Mouse (Mus musculus): ENCODE measurements around the gene Cd300ld5.
"Not testable (repeated sequence)": the region's sequence is repeated elsewhere in the genome, so short reads cannot be mapped to it uniquely, and the experiment has no call there.

Cd300ld5 gene

DNA sequence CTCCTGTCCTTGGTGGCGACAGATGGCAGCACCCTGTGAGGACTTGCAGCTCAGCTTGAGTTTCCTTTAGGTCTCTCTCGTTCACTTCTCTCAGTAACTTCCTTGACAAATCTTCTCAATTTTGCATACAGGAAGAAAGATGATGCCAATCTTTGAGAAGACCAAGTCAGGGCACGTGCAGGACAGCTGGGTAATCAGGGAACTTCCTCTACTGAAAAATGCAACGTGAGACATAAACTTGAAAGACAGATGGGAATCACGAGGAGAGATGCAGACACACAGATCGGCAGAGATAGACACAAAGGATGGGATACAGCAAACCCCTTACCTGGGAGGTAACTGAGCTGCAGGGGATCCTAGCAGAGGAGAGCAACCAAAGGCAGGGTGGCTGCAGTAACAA is at the start of gene Cd300ld5:
TSS of gene Cd300ld5 (minus strand) at position 101 of the 400 bp plus-strand sequence.
- DNase-seq (ENCODE audit: low spot score) = not testable (repeated sequence)

GRCm38 (mm10) chr11:115086213-115086612 is 48.6 kb upstream of the Cd300ld5 start:
- DNase-seq (ENCODE audit: low spot score) = no peak

- DNase-seq (ENCODE audit: low spot score) = no peak
Observed at GRCm38 (mm10) chr11:115085064-115085463, 47.5 kb upstream of the Cd300ld5 start.

DNA sequence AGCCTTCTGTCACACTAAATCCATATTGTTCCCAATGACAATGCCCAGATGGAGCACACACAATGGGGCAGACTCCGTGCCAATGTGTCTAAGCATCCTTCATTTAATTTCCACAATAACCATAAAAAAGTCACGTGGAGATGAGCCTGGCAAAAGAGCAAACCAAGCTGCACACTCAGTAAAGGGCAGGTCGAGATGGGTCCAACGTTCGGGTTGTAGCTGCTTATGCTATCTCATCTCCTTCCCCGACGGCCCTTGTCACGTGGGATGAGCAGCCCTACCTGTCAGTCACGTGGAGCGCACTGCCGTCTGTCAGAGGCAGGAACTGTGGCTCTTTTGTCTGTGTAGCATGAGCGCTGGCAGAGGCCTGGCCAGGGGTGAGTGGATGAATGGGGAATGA is 47.0 kb upstream of the Cd300ld5 start:
- no peak for DNase-seq (ENCODE audit: low spot score)

- peak; percentile 64 for DNase-seq (ENCODE audit: low spot score)
Observed at GRCm38 (mm10) chr11:115083376-115084139, 46.0 kb upstream of the Cd300ld5 start.

DNA sequence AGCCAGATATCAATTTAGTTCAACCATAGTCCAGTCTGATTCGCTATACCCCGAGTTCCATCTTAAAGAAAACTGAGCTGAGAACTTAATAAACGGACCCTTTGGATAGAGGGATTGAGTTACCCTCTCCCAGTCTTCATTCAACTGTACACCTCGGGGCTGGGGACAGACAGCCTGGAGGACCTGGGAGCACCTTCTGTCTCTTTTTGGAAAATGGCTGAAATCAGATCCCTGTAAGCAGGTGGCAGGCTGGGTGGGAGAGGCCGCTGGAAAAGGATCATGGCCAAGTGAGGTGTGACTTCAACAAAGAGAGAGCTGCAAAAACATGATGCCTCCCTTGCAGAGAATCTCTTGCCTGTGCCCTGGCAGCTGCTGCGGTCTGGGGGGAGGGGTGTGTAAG is 44.6 kb upstream of the Cd300ld5 start:
- no peak for DNase-seq (ENCODE audit: low spot score)

DNA sequence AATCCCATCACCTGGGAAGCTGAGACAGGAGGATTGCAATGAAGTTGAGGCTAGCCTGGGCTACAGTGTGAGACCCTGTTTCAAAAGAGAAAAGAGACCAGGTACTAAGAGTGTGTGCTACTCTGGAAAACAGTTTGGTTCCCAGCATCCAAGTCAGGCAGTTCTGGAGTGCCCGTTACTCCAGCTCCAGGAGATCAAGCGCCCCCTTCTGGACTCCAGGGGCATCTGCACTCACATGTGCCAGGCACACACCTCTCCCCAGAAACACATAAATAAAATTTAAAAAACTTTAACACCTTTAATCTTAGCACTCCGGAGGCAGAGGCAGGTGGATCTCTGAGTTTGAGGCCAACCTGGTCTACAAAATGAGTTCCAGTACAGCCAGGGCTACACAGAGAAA is 43.8 kb upstream of the Cd300ld5 start:
- DNase-seq (ENCODE audit: low spot score) = no peak

GRCm38 (mm10) chr11:115080886-115081285 is 43.3 kb upstream of the Cd300ld5 start:
- DNase-seq (ENCODE audit: low spot score) = peak; percentile 48

GRCm38 (mm10) chr11:115078680-115079079 is 41.1 kb upstream of the Cd300ld5 start:
- DNase-seq (ENCODE audit: low spot score) = no peak

DNA sequence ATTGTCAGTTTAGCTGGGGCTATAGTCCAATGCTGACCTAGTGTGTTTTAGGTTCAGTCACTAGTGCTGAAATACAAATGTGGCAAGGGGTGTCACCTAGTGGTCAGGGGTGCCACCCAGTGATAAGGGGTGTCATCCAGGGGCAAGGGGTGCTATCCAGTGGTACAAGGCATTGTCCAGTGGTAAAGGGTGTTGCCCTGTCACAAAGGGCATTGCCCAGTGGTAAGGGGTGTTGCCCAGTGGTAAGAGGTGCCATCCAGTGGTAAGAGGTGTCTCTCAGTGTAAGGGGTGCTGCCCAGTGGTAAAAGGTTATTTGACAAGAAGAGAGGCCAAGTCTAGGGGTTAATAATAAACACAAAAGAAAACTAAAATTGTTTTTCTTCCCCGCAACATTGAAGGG is 39.9 kb upstream of the Cd300ld5 start:
- DNase-seq (ENCODE audit: low spot score) = no peak

GRCm38 (mm10) chr11:115075859-115076258 is 38.3 kb upstream of the Cd300ld5 start:
- no peak for DNase-seq (ENCODE audit: low spot score)

DNA sequence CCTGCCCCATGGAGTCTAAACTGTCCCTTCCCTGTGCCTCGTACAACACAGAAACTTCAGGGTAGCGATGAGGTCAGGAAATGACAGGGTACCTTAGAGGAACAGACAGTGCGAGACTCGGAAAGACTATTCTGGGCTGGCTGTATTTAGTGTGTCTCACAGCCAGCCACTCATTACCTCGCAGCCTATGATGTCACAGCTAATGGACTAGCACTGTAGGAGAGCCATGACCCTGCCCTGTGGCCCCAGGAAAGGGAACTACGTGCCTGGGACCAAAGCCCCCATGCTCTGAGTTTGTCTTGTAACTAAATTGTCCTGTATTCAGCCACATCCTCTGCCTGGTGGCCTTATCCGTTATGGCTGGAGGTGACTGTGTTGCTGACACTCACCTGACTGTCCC is 37.8 kb upstream of the Cd300ld5 start:
- DNase-seq (ENCODE audit: low spot score) = no peak

GRCm38 (mm10) chr11:115073002-115073401 is 35.4 kb upstream of the Cd300ld5 start:
- DNase-seq (ENCODE audit: low spot score) = no peak

DNA sequence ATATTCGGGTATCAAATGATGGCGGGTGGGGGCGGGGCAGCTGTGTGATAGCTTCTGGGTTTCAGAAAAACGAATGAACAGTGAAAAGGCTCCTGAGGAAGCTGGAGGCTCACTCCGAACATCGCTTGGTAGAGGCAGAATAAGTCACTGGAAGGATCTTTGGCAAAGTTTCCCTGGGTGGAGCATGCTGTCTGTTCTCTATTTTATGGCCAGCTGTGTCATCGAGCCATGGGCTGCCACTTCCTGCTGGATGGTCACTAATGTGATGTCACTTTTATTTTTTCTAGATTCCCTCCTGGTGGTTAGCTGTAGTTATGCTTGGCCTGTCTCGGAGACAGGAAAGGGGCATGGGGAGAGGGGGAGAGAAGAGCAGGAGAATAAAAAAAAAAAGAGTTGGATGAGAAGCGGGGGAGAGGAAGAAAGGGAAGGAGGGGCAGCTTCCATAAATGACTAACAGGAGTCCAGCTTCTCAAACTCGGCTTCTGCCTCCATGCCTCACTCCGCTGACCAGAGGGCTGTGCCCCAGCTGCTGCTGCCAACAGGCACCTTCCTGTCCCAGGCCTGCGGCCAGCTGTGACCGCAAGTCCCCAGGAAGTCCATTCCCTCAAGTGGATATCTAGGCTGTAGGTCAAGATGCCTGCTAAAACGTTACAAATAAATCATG is 34.2 kb upstream of the Cd300ld5 start:
- DNase-seq (ENCODE audit: low spot score) = peak; percentile 69

DNA sequence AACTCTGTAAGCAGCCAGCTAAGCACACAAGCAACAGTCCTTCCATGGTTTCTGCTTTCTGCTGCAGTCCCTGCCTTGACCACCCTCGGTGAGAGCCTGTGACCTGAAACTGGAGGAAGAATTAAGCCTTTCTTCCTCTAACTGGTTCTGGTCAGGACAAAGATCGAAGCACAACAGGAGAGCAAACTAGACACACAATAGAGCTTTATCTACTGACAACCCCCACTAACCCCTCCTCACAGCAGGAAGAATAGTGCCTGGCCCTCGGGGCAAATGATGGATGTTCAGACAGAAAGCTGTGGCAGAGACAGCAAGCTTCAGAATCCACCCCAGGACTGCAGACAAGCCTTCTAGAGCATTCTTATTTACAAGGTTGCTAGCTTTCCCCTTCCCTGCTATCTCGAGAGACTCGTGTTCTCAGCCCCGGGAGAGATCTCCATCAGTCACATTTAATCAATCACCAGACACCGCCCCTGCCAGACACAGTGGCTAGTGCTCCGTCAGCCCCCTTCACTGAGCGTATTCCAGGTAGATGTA is 33.5 kb upstream of the Cd300ld5 start:
- DNase-seq (ENCODE audit: low spot score) = no peak

GRCm38 (mm10) chr11:115066768-115067167 is 29.2 kb upstream of the Cd300ld5 start:
- peak; percentile 34 for DNase-seq (ENCODE audit: low spot score)

DNA sequence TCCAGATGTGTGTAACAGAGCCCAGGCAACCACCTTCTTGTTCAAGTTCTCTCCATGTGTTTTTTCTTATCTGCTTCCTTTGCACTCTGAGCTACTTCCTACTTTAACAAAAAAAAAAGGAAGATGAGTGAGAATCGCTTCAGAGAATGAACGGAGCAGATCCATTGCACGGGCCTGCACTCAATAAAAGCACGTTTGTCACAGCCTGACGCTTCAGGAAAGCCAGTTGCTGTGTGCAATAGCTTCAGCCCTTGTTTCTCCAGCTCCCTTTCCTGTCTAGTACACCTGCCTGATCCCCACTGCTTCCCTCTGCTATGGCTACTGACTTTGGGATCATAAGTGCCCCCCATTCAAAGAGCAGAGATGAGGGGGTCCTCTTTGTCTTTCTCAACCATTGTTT is 24.5 kb upstream of the Cd300ld5 start, which contains the start of gene Cd300e:
TSS of gene Cd300e (minus strand) at position 101 of the 400 bp plus-strand sequence.
- no peak for DNase-seq (ENCODE audit: low spot score)

DNA sequence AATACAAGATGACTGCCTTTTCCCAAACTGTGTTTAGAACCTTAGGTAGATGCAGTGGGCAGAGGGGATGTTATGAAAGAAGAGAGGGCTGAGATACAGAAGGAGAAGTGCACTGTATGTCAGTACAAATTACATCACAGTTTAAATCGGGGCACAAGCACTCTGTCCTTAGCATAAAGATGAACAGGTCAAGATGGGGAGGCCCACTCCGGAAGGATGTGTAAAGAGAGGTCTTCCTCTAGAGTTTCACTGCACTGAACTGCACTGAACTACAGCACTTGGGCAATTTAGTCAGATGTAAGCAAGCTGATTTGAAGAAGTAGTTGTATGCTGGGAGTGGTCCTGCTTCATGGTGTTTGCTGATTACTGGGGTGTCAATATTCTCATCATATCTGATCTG is 22.2 kb upstream of the Cd300ld5 start:
- DNase-seq (ENCODE audit: low spot score) = peak; percentile 5

DNA sequence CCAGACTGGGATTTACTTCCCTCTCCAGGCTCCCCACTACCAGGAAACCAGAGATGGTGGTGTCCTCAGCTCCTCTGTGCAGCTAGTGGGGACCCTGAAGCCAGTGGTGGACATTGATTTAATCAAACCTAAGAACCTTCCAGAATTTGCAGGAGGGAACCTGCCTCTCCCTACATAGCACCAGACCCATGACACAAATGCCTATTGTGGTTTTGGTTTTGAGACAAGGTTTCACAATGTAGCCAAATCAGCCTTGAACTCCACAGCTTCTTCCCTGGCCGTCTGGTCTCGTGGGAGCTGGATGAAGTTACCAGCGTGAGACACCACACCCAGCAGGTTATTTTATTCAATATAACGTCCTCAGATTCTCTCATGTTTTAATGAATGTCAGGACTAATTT is 21.1 kb upstream of the Cd300ld5 start:
- no peak for DNase-seq (ENCODE audit: low spot score)

- DNase-seq (ENCODE audit: low spot score) = no peak
Observed at GRCm38 (mm10) chr11:115054537-115054936, 17.0 kb upstream of the Cd300ld5 start.

DNA sequence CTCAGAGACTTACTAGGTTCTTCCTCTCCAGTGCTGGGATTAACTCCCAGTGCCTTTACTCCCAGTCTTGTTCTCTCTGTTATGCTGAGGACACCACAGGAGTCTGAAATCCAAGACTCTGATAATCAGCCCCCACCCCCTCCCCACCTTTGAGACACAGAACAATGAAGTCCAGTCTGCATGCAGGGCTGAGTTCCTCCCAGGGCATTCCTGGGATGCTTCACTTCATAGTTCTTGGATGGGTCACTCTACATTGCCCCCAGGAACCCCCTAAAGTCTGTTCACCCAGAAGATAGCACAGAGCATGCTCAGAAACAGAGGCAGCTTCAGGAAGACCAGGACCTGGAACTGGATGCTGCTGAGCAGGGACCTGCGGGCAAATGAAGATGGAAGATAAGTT is 15.4 kb upstream of the Cd300ld5 start:
- no peak for DNase-seq (ENCODE audit: low spot score)

DNA sequence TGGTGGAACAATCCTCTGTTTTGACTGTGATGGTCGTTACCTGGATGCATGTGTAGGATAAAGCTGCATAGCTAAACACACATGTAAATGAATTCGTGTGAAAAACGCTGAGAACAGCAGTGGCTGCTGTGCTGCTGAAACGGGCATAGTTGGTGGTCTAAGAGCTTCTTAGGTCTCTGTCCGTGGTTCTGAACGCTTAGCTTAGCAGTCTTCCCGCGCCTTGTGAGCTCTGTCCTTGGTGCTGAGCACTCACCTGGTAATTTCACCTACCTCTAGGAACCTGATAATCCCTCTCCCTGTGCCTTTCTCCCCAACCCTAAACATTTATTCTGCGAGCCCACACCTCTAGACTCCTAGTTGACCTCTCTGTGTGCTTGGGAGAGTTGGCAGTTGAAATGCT is 14.6 kb upstream of the Cd300ld5 start:
- DNase-seq (ENCODE audit: low spot score) = no peak

DNA sequence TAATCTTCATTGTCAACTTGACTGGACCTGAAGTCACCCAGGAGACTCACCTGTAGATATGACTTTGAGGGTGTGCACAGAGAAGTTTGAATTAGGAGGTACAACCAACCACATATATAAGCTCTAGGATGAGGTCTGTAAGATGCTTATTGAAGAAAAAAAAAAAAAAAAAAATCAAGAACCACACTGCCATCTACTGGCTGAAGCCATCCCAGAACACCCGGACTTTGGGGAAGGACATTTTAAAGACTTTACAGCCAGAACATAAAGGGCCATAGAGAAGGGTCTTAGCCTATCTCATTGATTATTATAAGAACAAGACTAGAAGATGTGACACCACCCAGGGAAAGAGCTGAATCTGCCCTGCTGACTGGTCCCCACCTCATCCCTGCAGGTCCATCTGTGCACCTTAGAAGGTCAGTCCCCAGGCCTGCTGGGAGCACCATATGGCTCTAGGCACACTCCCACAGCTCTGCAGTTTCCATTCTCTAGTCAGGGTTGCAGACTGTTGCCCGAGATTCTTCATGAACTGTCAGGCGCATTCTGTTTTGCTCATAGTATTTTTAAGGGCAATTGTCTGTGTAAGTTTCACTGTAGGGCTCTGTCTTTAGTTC is 11.8 kb upstream of the Cd300ld5 start:
- DNase-seq (ENCODE audit: low spot score) = no peak
